Mouse (Mus musculus) C2C12 (cell line): ENCODE data around the gene Slc11a1.

Source experiments
- CEBPB ChIP-seq: IDR thresholded peaks from one replicate; pipeline ENCODE4 v1.6.1; 2011; ENCODE audit warnings: low read depth, mild to moderate bottlenecking, control low read depth, moderate library complexity
- CTCF ChIP-seq: IDR thresholded peaks from one replicate; pipeline ENCODE4 v1.5.1; 2011; ENCODE audit not compliant: control insufficient read depth, insufficient read depth, insufficient read length
- USF1 ChIP-seq: IDR thresholded peaks from one replicate; pipeline ENCODE4 v1.6.1; 2011; ENCODE audit warnings: low read depth, mild to moderate bottlenecking, control low read depth, moderate library complexity

GRCm38 (mm10) chr1:74393010-74393409, 18.0 kb downstream of the Slc11a1 start:
- TF ChIP-seq USF1 (no peak), CTCF (no peak), CEBPB (no peak)
